Mouse (Mus musculus) embryo, embryonic 11 days (tissue): ENCODE data around the gene Mapk14.
"Not testable (repeated sequence)": the region's sequence is repeated elsewhere in the genome, so short reads cannot be mapped to it uniquely, and the experiment has no call there.

Experiments used
- DNase-seq: peaks from one replicate; pipeline ENCODE4 v3.0.0-alpha.2; 2015

The Mapk14 gene

DNA sequence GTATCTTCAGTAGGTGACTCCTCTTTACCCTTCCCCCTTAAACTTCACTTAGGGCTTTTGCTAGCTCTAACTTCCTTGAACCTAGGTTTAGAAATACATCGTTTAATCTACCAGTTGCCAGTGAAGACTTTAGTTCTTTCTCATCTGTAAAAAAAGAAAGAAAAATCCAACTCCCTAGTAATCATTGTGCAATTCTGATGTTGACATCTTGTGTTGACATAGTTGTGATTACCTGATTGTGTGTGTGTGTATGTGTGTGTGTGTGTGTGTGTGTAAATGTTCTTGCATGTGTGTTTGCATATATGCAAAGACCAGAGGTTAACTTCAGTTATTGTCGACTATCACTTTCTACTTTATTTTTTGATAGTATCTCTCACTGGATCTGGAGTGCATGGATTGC lies 7.5 kb downstream of the Mapk14 start:
- no peak for DNase-seq

DNA sequence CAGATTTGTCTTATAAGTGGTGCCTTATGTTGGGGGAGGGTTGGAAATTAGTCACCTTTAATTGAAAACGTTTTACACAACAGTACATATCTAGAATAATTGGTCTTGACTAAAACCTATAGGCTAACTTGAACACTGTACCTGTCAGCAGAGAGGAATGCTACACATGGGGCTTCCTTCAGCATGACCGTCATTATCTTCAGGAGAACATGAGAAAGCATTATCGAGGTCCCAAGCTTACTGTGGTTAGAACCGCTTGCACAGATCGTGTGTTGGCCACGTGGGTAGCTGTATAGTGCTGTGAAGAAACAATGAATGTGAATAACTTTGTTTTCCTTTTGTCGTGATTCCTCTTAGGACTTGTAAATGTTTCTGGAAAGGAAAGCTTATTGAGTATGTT lies 8.7 kb downstream of the Mapk14 start:
- DNase-seq, result no peak

DNA sequence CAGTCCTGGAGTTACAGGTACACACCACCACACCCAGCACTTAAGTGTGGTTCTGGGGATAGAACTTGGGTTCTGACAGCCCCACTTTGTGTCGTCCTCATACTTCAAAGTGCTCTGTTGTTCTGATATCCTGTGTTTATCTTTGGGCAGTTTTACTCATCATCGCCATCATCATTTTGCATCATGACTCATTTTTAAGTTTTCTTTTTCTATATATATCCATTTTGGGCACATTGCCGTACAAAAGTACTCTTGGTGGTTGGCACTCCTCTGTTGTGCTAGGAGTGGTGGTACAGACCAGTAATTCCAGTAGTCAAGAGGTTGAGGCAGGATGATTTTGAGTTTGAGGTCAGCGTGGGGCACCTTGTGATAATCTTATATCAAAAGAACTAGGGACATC lies 10.0 kb downstream of the Mapk14 start:
- no peak for DNase-seq

DNA sequence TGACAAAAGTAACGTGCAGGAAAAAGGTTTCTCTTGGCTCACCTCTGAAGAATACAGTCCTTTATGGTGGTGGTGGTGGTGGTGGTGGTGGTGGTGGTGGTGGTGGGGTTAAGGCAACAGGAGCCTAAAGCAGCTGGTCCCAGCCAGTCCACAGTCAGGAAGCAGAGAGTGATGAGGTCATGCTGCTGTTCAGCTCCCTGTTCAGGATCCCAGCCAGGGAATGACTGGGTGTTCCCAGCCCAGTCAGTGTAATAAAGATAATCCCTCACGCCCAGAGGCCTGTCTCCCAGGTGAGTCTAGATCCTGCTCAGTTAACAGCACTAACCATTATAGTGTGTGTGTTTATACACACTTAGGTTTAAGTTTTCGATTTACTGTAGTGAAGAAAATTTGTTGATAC lies 10.6 kb downstream of the Mapk14 start:
- DNase-seq, result no peak

DNA sequence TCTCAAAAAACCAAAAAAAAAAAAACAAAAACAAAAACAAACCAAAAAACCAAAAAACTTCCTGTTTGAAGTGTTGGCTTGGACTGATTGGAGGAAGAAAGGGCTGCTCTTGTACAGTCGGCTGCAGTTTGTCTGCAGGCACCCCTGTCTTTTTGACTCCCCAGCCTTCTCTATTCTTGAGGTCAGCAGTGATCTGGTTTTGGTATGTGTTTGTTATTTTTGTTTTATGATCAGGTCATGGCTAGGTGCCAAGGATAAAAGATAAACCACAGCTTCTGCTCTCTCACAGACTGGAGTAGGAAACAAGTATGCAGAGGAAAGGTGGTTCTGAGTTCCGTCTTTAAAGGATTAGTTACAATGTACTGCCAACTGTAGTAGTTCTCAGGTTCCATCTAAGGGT lies 11.5 kb downstream of the Mapk14 start:
- DNase-seq, result no peak

DNA sequence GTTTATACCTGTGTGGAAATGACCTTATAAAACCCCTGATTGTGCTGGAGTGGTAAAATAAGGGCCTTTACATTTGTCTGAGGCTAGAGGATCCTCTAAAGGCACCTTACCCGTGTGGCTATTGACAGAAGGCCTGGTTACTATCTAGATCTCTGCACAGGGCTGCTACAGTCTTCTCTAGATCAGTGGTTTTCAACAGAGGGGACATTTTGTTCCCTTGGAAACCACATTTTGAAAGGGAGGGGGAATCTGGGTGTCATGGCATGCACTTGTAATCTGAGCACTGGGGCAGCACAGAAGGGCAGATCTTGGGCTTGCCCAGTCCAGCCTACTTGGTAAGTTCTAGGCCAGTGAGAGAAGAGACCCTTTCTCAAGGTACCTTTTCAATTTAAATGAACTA lies 15.6 kb downstream of the Mapk14 start:
- DNase-seq, result no peak

DNA sequence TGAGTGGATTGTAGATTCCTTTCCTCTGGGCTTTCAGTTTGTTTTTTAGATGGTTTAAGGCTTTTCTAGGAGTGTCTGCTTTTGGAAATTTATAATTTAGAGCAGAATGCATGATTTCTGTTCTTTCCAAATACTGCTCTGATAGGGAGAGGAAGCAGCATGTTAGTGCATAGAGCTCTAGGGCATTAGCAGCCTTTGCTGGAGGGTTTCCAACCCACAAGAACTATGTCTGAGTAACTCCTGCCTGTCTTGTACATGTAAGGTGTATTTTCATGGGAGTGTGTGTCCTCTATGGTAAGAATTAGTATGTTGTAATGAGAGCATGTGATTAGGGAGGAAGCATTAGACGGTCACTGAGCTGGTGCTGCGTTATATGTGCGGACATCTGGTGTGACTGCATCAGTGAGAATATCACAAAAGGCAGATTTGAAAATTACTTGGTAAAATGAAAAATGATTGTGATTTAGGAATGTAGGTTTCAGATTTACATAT lies 16.1 kb downstream of the Mapk14 start:
- no peak for DNase-seq

DNA sequence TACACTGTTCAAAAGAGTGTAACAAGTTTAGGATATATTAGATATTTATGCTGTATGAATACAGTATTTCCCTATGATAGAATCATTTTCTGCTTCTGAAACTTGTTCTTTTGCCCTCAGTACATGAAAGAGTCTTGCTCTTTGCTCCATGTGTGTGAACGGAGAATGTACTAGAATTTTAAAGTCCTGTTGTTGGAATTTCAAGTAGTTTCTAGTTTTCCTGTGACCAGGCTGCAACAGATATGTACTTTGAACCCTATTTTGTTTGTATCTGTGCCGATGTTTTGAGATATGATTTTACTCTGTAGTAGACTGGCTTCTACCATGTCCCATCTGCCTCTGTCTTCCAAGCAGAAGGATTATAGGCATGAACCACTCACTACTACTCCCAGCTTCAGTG lies 16.7 kb downstream of the Mapk14 start:
- no peak for DNase-seq

DNA sequence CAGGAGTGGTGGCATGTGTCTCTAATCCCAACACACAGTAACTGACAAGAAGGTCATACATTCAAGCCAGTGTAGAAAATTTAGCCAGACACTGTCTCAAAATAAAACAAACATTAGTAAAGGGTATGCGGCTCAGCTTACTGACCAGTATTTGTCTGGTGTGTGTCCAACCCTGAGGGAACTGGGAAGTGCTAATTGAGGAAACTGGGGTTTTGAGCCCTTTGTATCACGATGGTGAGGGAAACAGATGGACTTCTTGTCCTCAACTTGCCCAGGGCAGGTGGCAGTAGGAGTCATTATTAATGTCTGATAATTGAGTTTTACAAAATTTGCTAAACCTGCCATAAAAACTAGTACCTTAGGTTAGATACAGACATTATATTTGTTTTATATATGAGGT lies 17.9 kb downstream of the Mapk14 start:
- no peak for DNase-seq

DNA sequence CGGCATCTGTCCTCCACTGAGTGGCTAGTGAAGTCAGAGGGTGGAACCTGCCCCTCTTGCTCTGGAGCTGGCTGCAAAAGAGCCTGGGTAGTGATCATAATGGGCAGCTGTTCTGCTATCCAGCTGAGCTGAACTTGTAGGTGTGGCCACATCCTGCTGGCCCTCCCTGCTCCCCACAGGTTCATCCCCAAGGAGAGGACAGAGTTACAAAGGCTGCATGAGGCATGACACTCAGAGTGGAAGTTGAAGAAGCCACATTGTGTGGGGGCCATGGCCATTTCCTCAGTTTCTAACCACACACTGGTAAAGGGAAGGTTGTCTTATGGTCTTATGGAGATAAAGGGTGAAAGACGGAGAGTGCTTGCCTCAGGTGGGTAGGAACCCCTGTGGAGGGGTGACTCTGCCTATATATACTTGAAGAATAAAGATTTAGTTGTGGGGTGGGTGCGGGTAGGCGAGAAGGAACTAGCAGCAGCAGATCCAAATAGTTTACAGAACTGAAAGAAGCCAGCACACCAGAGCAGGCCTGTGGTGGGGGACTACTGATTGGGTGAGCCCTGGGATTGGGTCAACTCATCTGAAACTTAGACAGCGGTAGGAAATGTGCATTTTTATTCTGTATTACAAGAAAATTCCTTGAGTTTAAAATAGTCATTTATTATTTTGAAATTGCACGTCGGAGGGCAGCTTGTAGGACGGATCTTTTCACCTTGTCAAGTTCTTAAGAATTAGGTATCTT lies 18.6 kb downstream of the Mapk14 start:
- no peak for DNase-seq

DNA sequence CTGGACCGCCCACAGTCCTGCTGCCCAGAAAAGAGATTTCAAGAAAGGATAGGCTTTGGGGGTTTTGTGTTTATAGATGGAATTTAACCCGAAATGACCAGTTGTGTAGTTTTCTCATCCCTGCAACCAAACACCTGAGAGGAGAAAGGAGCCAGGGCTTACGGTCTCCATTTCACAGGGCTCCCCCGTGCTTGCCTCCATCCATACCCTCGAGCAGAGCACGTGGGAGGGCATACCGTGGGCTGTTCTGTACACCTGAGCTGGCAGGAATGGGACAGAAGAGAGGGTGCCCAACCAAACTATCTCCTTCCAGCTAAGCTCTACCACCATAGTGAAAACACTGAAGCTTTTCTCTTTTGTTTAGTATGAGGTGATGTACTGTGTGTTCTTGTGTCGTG lies 19.2 kb downstream of the Mapk14 start:
- no peak for DNase-seq

DNA sequence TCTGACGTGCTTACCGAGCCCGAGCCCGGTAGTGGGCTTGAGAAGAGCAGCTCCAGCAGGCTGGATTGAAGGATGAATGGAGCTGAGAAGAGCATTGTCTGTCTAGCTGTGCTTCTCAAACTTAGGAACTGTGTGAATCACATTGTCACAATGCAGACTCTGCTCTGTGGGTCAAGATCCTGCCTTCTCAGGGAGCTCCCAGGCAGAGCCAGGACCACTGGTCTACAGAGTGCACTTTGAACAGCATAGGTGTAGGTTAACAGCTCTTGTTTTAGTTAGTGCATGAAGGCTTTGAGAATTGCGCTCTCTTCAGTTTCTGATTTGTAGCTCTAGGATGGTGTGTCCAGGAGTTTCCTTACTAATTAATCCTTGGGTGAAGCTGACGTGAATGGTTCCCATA lies 20.1 kb downstream of the Mapk14 start:
- DNase-seq, result no peak

DNA sequence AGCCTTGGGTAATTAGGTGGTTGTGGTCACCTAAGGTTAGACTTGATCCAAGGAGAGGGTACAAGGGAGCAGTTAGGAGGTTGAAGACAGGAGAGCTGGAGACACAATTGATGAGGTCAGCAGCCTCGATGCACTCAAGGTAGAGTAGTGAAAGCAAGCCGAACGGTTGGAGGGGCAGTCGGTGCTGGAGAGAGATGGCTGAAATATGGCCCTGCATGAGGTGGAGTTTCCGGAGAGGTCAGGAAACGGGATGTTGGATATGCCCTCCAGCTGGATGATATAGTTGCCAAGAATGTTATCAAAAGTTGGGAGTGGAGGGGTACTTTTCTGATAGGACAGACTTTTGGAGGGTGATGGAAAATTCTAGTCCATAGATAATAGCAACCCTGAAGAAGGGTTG lies 21.2 kb downstream of the Mapk14 start:
- DNase-seq, result no peak

DNA sequence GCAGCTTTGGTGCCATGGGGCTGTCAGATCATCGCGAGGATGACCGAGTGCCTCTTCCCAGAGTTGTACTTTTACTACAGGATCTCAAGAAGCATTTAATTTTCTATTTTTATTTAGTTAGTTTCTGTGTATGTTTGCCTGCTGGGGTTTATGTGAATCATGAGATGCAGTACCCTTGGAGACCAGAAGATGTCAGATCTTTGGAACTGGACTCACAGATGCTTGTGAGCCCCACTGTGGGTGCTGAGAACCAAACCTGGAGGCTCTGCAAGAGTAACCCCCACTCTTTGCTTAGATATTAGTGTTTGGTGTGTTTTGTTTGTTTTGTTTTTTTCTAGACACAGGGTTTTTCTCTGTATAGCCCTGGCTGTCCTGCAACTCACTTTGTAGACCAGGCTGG lies 22.9 kb downstream of the Mapk14 start:
- no peak for DNase-seq

DNA sequence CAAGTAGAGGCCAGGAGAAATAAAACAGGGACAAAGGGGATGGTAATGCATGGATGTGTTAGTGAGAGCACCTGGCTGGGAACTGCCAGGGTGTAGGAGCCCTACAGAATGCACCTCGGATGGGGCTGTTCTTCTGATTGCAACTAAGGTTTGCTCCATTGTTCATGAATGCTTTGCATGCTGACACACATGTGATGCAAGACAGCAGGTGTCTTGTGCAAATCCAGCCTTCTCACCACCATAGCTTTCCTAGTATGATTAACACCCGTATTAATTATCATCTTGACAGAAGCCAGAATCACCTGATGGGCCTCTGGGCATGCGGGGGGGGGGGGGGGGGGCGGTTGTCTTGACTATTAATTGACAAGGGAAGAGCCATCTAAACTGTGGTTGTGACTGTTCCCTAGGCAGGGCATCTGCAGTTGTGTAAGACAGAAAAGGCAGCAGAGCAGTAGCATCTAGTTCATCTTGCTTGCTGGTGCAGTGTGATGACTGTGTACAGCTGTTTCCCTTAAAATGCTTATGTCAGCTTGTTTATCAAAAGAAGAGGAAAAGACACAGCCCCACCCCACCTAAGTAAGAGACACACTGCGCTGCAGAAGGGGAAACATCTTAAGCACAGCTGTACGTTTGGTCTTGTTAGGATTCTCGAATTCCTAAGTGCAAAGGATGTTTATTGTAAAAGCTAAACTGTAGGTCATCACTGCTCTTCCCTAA lies 24.9 kb downstream of the Mapk14 start:
- DNase-seq, result no peak

DNA sequence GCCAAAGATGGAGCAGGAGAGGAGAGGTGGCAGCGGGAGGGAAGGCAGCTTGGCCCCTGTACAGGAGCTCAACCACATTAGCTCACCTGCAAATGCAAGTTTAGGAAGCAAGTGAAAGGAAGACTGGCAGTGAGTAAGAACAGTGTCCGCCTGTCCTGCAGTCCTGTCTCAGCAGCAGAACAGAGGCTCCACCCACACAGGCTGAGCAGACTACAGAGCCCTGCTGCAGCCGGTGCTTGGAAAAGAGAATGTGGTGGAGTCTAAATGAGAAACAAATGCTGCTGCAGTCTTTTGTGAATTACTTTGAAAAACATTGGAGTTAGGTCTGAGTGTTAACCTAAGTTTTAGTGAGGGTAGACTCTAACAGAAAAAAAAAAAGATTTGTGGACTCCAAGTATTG lies 26.4 kb downstream of the Mapk14 start:
- no peak for DNase-seq

DNA sequence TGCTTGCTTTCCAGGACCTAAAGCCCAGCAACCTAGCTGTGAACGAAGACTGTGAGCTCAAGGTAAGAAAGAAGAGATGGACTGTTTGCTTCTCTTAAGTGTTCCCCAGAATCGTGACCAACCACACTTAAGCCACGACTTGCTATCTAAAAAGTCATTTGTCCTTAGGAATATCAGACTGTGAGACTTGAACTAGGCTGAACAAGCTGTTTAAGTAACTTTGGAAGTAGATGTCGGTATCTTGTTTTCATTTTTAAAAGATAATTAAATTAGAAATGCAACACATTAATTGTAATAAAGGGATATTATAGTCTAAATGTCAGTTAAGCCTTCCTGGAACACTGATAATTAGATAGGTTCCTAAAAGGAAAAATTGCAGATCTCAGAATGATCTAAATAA lies 34.7 kb downstream of the Mapk14 start, which contains the start of gene AC170998.1:
AC170998.1 (plus strand) TSS at position 301 of the 400 bp plus-strand sequence.
- no peak for DNase-seq

DNA sequence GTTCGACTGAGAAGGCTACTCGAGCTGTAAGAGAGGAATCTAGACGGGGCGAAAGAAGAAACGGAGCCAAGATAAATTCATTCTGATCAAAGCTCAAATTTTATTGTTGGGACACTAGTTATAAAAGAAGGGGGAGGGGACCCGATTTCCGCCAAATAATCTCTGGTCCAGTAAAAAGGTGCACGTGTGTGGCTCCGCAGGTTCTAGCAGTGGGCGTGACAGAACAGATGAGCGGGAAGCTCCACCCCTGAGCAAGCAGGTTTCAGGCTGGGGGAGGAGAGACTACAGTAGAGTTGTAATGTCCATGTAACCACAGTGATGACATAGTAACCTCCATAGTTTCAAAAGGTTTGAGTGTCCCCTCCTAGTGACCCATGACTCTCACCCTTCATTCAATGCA lies 36.4 kb downstream of the Mapk14 start:
- DNase-seq, result not testable (repeated sequence)

DNA sequence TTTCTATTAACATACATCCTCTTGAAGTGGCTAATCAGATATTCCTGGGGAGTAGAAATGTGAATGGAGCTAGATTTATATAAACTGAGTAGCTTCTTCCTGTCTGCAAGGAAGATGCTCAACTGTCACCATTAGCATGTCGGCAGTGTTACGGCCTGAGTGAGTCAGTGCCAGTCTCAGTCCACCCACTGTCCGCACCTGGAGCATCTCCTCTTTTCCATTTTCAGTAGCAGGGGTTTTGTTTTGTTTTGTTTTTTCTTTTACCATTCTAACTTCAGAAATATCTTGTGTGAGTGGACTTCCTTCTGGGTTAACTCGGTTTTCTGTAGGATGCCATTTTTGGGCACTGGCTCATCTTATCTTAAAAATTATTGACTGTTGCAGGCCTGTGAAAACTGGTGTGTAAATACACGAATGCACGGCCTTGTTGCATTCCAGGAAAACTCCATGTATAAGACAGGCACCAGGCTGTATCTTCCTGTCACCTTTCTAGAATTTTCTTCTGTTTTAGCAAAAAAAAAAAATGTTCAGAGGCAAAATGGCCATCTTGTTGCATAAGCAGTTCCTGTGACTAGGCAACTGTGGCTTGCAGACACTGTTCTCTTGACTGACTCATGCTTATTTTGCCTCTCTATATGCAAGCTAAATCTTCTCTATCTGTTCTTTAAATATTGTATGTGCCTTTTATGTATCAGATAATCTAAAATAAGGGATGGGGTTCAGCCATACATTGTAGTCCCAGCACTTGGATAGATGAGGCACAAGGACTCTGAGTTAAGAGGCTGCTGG lies 44.4 kb downstream of the Mapk14 start:
- DNase-seq, result no peak

DNA sequence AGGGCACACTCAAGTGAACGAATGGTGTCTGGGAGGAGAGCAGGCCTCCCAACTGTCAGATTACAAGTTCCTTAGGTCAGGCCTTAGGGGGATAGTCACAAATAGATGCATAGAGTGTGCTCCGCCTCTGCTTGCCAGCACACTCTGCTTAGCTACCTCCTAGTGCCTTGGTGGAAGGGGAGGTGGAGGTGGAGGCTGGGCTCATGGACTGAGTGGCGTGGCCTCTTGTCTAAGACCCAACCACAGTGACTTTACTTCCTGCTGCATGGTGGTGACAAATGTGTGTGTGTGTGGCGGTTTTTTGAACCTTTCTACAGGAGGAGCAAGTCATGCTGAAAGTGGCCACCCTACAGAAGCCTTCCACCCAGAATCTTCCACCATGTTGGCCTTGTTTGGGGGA lies 45.4 kb downstream of the Mapk14 start:
- no peak for DNase-seq

DNA sequence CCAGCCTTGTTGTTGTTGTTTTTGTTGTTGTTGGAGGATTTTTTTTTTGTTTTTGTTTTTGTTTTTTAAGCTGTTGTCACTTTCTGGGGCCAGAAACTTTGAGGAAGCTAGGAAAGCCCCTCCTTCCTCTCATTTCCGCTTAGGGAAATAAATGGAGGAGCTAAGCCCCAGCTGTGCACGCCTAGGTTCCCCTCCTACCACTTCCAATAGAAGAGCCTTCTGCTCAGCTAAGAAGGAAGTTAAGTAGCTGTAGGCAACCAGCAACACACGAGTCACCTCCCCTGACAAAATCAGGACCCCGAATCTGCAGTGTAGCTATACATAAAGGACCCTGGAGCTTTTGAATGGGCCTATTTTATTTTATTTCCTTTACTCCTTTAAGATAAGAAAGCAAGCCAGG lies 46.8 kb downstream of the Mapk14 start:
- DNase-seq, result no peak

DNA sequence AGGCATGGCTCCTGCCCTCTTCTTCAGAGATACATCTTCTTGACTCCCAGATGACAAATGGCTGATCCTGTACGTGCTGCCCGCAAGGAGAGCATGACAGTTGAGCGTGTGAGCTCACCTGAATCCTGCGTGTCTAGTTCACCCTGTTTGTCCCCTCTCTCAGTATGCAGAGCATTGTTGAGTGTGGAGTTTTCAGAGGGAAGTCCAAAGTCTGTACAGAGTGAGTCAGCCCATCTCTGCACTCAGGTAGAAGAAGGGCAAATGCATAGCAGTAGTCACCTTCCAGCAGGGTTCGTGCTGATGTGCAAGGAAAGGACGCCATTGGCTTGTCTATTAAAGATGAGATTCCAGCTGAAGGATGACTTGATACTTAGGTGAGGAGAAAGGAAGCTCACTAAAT lies 48.1 kb downstream of the Mapk14 start:
- no peak for DNase-seq

DNA sequence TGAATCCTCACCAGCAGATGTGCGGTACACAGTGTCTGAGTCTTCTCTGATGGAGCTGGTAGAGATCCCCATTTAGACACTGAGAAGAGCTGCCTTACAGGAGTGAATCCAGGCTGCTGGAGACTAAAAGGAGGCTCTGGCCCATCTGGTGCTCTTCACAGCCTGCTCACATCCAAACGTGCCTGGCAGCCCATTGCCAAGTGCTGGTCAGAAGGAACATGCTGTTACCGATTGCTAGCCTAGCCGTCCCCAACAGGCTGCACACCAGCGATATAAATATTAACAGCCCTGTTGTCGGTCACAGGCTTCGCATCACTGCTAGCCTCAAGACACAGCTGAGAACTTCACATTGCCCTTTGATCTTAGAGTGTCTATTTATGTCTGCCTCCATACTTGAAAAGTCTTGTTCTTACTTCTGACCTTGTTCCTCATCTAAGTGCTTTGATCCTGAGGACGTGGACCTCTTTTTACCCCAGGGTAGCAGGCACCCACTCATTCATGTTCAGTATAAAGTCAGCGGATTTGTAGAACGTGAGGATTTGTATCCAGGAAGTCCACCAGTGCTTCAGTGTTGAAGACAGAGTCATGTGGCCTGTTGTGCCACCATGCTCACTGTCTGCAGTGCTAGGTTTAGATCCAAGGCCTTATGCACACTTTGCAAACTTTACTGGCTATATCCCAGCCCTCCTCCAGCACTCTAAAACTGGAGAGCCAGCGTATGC lies 52.2 kb downstream of the Mapk14 start:
- DNase-seq, result no peak
